Mouse (Mus musculus) intestine, embryonic 14.5 days (tissue): ENCODE measurements around the gene Adgrb3. TPM values are rescaled to one million over a fixed set of nuclear protein-coding genes. Genes with fewer than 3 reads are reported as not detected.

ENCODE experiments used
- ATAC-seq: fragments of 200-750 bp; cut with Nextera tagmentation; replicated peaks from 2 replicates; pipeline ENCODE4 v1.8.0; 2017; ENCODE audit warnings: low read depth, moderate number of reproducible peaks, moderate TSS enrichment, moderate library complexity; ENCODE audit not compliant: low FRiP score, low TSS enrichment
- DNase-seq: peaks from one replicate; pipeline ENCODE4 v3.0.0-alpha.2; 2018; ENCODE audit warnings: low spot score
- H3K27ac ChIP-seq: fragments of 300-500 bp; sonication (generic); 2 replicates; pipeline ENCODE4 v1.5.1; 2014; ENCODE audit warnings: low read depth, mild to moderate bottlenecking, control low read depth
- H3K27me3 ChIP-seq: fragments of 300-500 bp; sonication (generic); replicated peaks from 2 replicates; pipeline ENCODE4 v1.6.1; 2014; ENCODE audit warnings: low read length, control low read depth; ENCODE audit not compliant: control insufficient read depth, insufficient read depth
- H3K36me3 ChIP-seq: fragments of 300-500 bp; sonication (generic); 2 replicates; pipeline ENCODE4 v1.6.1; 2014; ENCODE audit warnings: low read length, control low read depth; ENCODE audit not compliant: control insufficient read depth, insufficient read depth
- H3K4me1 ChIP-seq: fragments of 300-500 bp; sonication (generic); replicated peaks from 2 replicates; pipeline ENCODE4 v1.6.1; 2014; ENCODE audit warnings: low read length, control low read depth, mixed read lengths; ENCODE audit not compliant: control insufficient read depth, insufficient read depth
- H3K4me2 ChIP-seq: fragments of 300-500 bp; sonication (generic); 2 replicates; pipeline ENCODE4 v1.6.1; 2014; ENCODE audit warnings: low read length
- H3K4me3 ChIP-seq: fragments of 300-500 bp; sonication (generic); 2 replicates; pipeline ENCODE4 v1.5.1; 2014; ENCODE audit warnings: low read depth, low read length, control low read depth, mixed read lengths
- H3K9ac ChIP-seq: fragments of 300-500 bp; sonication (generic); 2 replicates; pipeline ENCODE4 v1.6.1; 2014; ENCODE audit warnings: mild to moderate bottlenecking, low read length
- H3K9me3 ChIP-seq: fragments of 300-500 bp; sonication (generic); 2 replicates; pipeline ENCODE4 v1.6.1; 2016; ENCODE audit warnings: low read length, control low read depth; ENCODE audit not compliant: control insufficient read depth
- WGBS: fragments of 180-500 bp; shearing (Covaris S2); extraction: QIAGEN DNeasy Blood & Tissue Kit; methylation state at CpG from one replicate; pipeline ENCODE4 v1.1.7; 2014; 5-methylcytosine and 5-hydroxymethylcytosine counted together
- polyA plus RNA-seq: library from polyadenylated mRNA; unstranded; fragments of >200 nt; fragmentation: Nextera tagmentation; extraction: Ambion mirVana; gene quantifications from 2 replicates; pipeline ENCODE4 v1.2.1, GENCODE M21; 2014

The Adgrb3 gene
- polyA plus RNA-seq, 1 experiment from 2014 or later: 3.6 TPM

DNA sequence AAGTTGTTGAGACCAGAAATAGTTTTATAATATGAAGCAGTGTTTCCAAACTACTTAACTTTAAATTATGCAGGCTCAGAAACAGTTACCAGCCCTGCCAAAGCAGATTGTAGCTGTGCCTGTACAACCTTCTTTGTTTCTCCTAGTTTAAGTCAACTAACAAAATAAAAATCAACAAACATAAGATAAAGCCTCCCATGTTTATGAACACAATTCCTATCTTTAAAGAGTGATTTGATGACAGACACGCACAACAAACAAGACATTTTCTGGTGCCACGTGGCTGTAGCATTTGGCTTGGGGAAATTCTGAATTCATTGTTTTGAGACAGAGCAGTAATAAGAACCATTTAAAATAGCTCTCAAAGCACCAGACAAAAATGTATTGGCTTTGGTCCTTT is 60.5 kb downstream of the Adgrb3 start:
- DNase-seq: no peak
- 81% methylated on average over 2 of the region's 2 CpGs for WGBS

DNA sequence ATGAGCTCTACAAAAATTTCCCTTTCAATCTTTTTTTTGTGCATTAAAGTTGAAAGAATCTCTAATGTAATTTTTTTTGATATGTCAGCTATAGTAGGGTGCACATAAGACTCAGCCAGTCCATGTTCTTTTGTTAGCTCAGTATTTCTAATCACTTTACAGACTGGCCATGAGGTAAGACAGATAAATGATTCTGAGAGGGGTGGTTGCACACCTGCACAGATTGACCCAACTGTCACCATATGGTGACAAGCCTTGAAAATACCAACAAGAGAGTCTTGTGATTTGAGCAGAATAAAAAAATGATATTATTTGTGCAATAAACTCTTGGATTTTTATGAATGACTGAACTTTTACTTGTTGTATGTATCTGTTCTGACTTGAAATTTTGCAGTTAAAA is 74.2 kb downstream of the Adgrb3 start:
- H3K9ac ChIP-seq: no peak overlapping the region
- H3K4me2 ChIP-seq: no peak overlapping the region
- no peaks in the 10 kb centered on the region for H3K36me3 ChIP-seq
- no peak for DNase-seq
- H3K27me3 ChIP-seq: no peaks in the 10 kb centered on the region
- H3K9me3 ChIP-seq: no peaks in the 10 kb centered on the region
- H3K4me1 ChIP-seq: no peaks in the 10 kb centered on the region
- no peak overlapping the region for H3K4me3 ChIP-seq
- ATAC-seq: no peak
- no peak overlapping the region for H3K27ac ChIP-seq

More for the DNA sequence above, 60.5 kb downstream of the Adgrb3 start:
- H3K9ac ChIP-seq: no peak overlapping the region
- H3K27me3 ChIP-seq: no peaks in the 10 kb centered on the region
- H3K9me3 ChIP-seq: no peaks in the 10 kb centered on the region
- H3K36me3 ChIP-seq: no peaks in the 10 kb centered on the region
- no peak overlapping the region for H3K27ac ChIP-seq
- no peak overlapping the region for H3K4me3 ChIP-seq
- ATAC-seq: no peak
- H3K4me2 ChIP-seq: no peak overlapping the region
- no peaks in the 10 kb centered on the region for H3K4me1 ChIP-seq

DNA sequence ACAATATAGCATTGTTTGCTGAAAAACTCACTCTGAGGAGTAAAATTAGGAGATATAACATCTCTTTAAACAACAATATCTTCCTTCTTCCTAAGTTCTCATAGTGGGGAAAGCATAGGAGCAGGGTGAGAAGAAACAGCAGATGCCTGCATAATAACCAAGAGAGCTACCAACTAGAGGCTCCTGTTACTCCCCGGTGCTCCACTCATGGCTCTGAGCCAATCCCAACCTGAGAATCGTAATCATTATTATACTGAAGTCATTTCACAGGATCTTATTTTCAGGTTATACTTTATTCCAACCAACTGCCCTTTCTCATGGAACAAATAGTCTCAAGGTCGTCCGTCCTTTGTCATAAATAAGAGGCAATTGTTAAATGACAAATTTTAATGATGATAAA is 75.0 kb downstream of the Adgrb3 start:
- Histone ChIP-seq H3K4me3 (no peak overlapping the region), H3K9ac (no peak overlapping the region), H3K4me2 (no peak overlapping the region), H3K27me3 (no peaks in the 10 kb centered on the region), H3K4me1 (no peaks in the 10 kb centered on the region), H3K36me3 (no peaks in the 10 kb centered on the region), H3K27ac (no peak overlapping the region), H3K9me3 (no peaks in the 10 kb centered on the region)
- DNase-seq: no peak
- ATAC-seq: no peak
- WGBS: 82% methylated on average over 4 of the region's 4 CpGs

- Histone ChIP-seq H3K4me2 (no peak overlapping the region), H3K9me3 (no peaks in the 10 kb centered on the region), H3K27ac (no peak overlapping the region), H3K27me3 (no peaks in the 10 kb centered on the region), H3K4me3 (no peak overlapping the region), H3K36me3 (no peaks in the 10 kb centered on the region), H3K4me1 (no peaks in the 10 kb centered on the region), H3K9ac (no peak overlapping the region)
- DNase-seq: no peak
- 94% methylated on average over 4 of the region's 4 CpGs for WGBS
- ATAC-seq: no peak
Observed at GRCm38 (mm10) chr1:25745575-25745974, 83.9 kb downstream of the Adgrb3 start.

- Histone ChIP-seq H3K4me2 (no peak overlapping the region), H3K4me3 (no peak overlapping the region), H3K9ac (no peak overlapping the region), H3K27ac (no peak overlapping the region), H3K27me3 (no peaks in the 10 kb centered on the region), H3K9me3 (no peaks in the 10 kb centered on the region), H3K36me3 (no peaks in the 10 kb centered on the region), H3K4me1 (no peaks in the 10 kb centered on the region)
- ATAC-seq (no peak), DNase-seq (no peak)
- WGBS: 77% methylated on average over 6 of the region's 6 CpGs
Observed at GRCm38 (mm10) chr1:25744736-25745135, 84.8 kb downstream of the Adgrb3 start.

GRCm38 (mm10) chr1:25729844-25730243 is 99.7 kb downstream of the Adgrb3 start:
- 89% methylated on average over 5 of the region's 5 CpGs for WGBS
- no peaks in the 10 kb centered on the region for H3K9me3 ChIP-seq
- H3K4me1 ChIP-seq: no peaks in the 10 kb centered on the region
- H3K4me2 ChIP-seq: no peak overlapping the region
- no peak overlapping the region for H3K27ac ChIP-seq
- H3K27me3 ChIP-seq: no peaks in the 10 kb centered on the region
- DNase-seq: no peak
- no peak overlapping the region for H3K9ac ChIP-seq
- no peak for ATAC-seq
- H3K4me3 ChIP-seq: no peak overlapping the region
- no peaks in the 10 kb centered on the region for H3K36me3 ChIP-seq

DNA sequence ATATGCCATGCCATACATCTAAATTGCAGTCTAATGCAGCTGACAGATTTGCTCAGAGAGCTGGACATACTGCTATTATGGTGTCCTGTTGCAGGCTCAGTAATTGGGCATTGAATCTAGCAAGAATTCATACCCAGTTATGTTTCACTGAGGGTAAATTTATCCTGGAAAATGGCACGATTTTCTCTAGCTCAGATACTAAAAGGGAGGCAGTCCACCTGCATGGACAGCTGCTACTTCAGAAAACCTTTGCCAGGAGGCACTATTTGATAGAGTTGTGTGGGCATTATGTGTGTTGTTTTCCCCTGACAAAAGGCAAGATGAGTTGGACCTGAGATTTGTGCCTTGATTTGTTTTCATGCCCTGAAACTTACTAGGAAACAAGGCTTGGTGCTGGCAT is 118.0 kb downstream of the Adgrb3 start:
- Histone ChIP-seq H3K4me2 (no peak overlapping the region), H3K4me1 (no peaks in the 10 kb centered on the region), H3K36me3 (no peaks in the 10 kb centered on the region), H3K27ac (no peak overlapping the region), H3K9me3 (no peaks in the 10 kb centered on the region), H3K4me3 (no peak overlapping the region), H3K27me3 (no peaks in the 10 kb centered on the region), H3K9ac (no peak overlapping the region)
- ATAC-seq: no peak
- 44% methylated on average over 1 of the region's 1 CpGs for WGBS
- no peak for DNase-seq

GRCm38 (mm10) chr1:25706299-25706698 is 123.2 kb downstream of the Adgrb3 start:
- Histone ChIP-seq H3K4me3 (no peak overlapping the region), H3K4me2 (no peak overlapping the region), H3K4me1 (no peaks in the 10 kb centered on the region), H3K36me3 (no peaks in the 10 kb centered on the region), H3K9me3 (no peaks in the 10 kb centered on the region), H3K27ac (no peak overlapping the region), H3K9ac (no peak overlapping the region), H3K27me3 (no peaks in the 10 kb centered on the region)
- 79% methylated on average over 2 of the region's 2 CpGs for WGBS
- DNase-seq (no peak), ATAC-seq (no peak)

- H3K4me3 ChIP-seq: no peak overlapping the region
- H3K4me1 ChIP-seq: no peaks in the 10 kb centered on the region
- H3K27ac ChIP-seq: no peak overlapping the region
- no peaks in the 10 kb centered on the region for H3K36me3 ChIP-seq
- H3K9ac ChIP-seq: no peak overlapping the region
- ATAC-seq (no peak), DNase-seq (no peak)
- WGBS: 88% methylated on average over 6 of the region's 6 CpGs
- no peak overlapping the region for H3K4me2 ChIP-seq
- no peaks in the 10 kb centered on the region for H3K27me3 ChIP-seq
- no peaks in the 10 kb centered on the region for H3K9me3 ChIP-seq
Observed at GRCm38 (mm10) chr1:25698702-25699250, 130.7 kb downstream of the Adgrb3 start.
